Mouse (Mus musculus) CD8-positive naive resting alpha-beta T cell, adult 2 months (primary cell): Measurements from ENCODE around the gene Rtn4rl1.

ENCODE experiments used
- DNase-seq, 2 experiments: peaks; one replicate each; pipeline ENCODE4 v3.0.0; 2022; ENCODE audit warnings: low read depth in 2 of 2, low spot score in 2 of 2

Gene Rtn4rl1

GRCm38 (mm10) chr11:75212876-75213275, 19.3 kb downstream of the Rtn4rl1 start:
- DNase-seq = no peak

GRCm38 (mm10) chr11:75213372-75214080, 19.9 kb downstream of the Rtn4rl1 start:
- DNase-seq = no peak

GRCm38 (mm10) chr11:75214081-75214950, 20.7 kb downstream of the Rtn4rl1 start:
- no peak for DNase-seq

- no peak for DNase-seq
These were observed 26.5 kb downstream of the Rtn4rl1 start for GRCm38 (mm10) chr11:75220115-75220514.

GRCm38 (mm10) chr11:75220517-75221145, 27.0 kb downstream of the Rtn4rl1 start:
- no peak for DNase-seq

- no peak for DNase-seq
These were observed 30.5 kb downstream of the Rtn4rl1 start for GRCm38 (mm10) chr11:75224062-75224461.

GRCm38 (mm10) chr11:75224835-75225234, 31.3 kb downstream of the Rtn4rl1 start:
- DNase-seq = no peak

- no peak for DNase-seq
These were observed 34.0 kb downstream of the Rtn4rl1 start for GRCm38 (mm10) chr11:75227632-75228031.

- no peak for DNase-seq
These were observed 35.7 kb downstream of the Rtn4rl1 start for GRCm38 (mm10) chr11:75229289-75229688.

GRCm38 (mm10) chr11:75230272-75230760, 36.7 kb downstream of the Rtn4rl1 start:
- no peak for DNase-seq

- DNase-seq = peak; percentile 54 to 59
These were observed 38.2 kb downstream of the Rtn4rl1 start for GRCm38 (mm10) chr11:75231756-75232155.

GRCm38 (mm10) chr11:75232434-75232833, 38.9 kb downstream of the Rtn4rl1 start:
- DNase-seq = no peak

- DNase-seq = no peak
These were observed 41.2 kb downstream of the Rtn4rl1 start for GRCm38 (mm10) chr11:75234745-75235144.

- no peak for DNase-seq
These were observed 46.8 kb downstream of the Rtn4rl1 start for GRCm38 (mm10) chr11:75240158-75240934.

GRCm38 (mm10) chr11:75242710-75243255, 49.2 kb downstream of the Rtn4rl1 start:
- DNase-seq = no peak

- DNase-seq = no peak
These were observed 51.0 kb downstream of the Rtn4rl1 start for GRCm38 (mm10) chr11:75244368-75245275.

GRCm38 (mm10) chr11:75245372-75246330, 52.1 kb downstream of the Rtn4rl1 start:
- no peak for DNase-seq

- DNase-seq = no peak
These were observed 53.0 kb downstream of the Rtn4rl1 start for GRCm38 (mm10) chr11:75246589-75246988.
